Mouse (Mus musculus) stomach, postnatal 0 days (tissue): ENCODE results near the gene Mtmr3.

Experiments used
- CTCF ChIP-seq: IDR thresholded peaks from 2 replicates; pipeline ENCODE4 v1.5.1; 2016; ENCODE audit warnings: antibody characterized with exemption, low read depth, mild to moderate bottlenecking, moderate library complexity
- EP300 ChIP-seq: optimal IDR thresholded peaks from 2 replicates; pipeline ENCODE3; 2016; ENCODE audit warnings: antibody characterized with exemption

GRCm38 (mm10) chr11:4634395-4634794, 39.7 kb upstream of the Mtmr3 start:
- TF ChIP-seq CTCF (no peak), EP300 (no peak)
